Mouse (Mus musculus) lung, embryonic 14.5 days (tissue): ENCODE measurements around the gene Ahdc1. TPM values are rescaled to one million over a fixed set of nuclear protein-coding genes. Genes with fewer than 3 reads are reported as not detected.

Experiments
- ATAC-seq: fragments of 200-750 bp; cut with Nextera tagmentation; 2 replicates; pipeline ENCODE4 v1.8.0; 2017; ENCODE audit warnings: mild to moderate bottlenecking, moderate TSS enrichment, moderate library complexity; ENCODE audit not compliant: insufficient read depth
- DNase-seq: peaks from one replicate; pipeline ENCODE4 v3.0.0-alpha.2; 2015
- H3K27ac ChIP-seq: fragments of 300-500 bp; sonication (generic); 2 replicates; pipeline ENCODE4 v1.5.1; 2014; ENCODE audit warnings: low read depth, mild to moderate bottlenecking, moderate library complexity
- H3K27me3 ChIP-seq: fragments of 300-500 bp; sonication (generic); 2 replicates; pipeline ENCODE4 v1.6.1; 2014; ENCODE audit warnings: low read length, control low read depth; ENCODE audit not compliant: insufficient read depth
- H3K36me3 ChIP-seq: fragments of 300-500 bp; sonication (generic); 2 replicates; pipeline ENCODE4 v1.6.1; 2014; ENCODE audit warnings: control low read depth; ENCODE audit not compliant: insufficient read depth
- H3K4me1 ChIP-seq: fragments of 300-500 bp; sonication (generic); 2 replicates; pipeline ENCODE4 v1.6.1; 2014; ENCODE audit warnings: antibody characterized with exemption, control low read depth; ENCODE audit not compliant: insufficient read depth
- H3K4me2 ChIP-seq: fragments of 300-500 bp; sonication (generic); 2 replicates; pipeline ENCODE4 v1.6.1; 2014; ENCODE audit warnings: mild to moderate bottlenecking
- H3K4me3 ChIP-seq: fragments of 300-500 bp; sonication (generic); 2 replicates; pipeline ENCODE4 v1.5.1; 2014; ENCODE audit warnings: low read depth, low read length
- H3K9ac ChIP-seq: fragments of 300-500 bp; sonication (generic); 2 replicates; pipeline ENCODE4 v1.6.1; 2014
- H3K9me3 ChIP-seq: fragments of 300-500 bp; sonication (generic); 2 replicates; pipeline ENCODE4 v1.6.1; 2016; ENCODE audit warnings: low read depth, low read length, control low read depth
- CTCF ChIP-seq: IDR thresholded peaks from 2 replicates; pipeline ENCODE4 v1.5.1; 2016; ENCODE audit warnings: antibody characterized with exemption, low read depth
- WGBS: fragments of 180-500 bp; shearing (Covaris S2); extraction: QIAGEN DNeasy Blood & Tissue Kit; methylation state at CpG from one replicate; pipeline ENCODE4 v1.1.7; 2014; 5-methylcytosine and 5-hydroxymethylcytosine counted together
- polyA plus RNA-seq: library from polyadenylated mRNA; unstranded; fragments of >200 nt; fragmentation: Nextera tagmentation; extraction: Ambion mirVana; gene quantifications from 2 replicates; pipeline ENCODE4 v1.2.1, GENCODE M21; 2014

Ahdc1 gene
- polyA plus RNA-seq, 1 experiment from 2014 or later, result 10.5 TPM

GRCm38 (mm10) chr4:133060702-133061101, 49.6 kb downstream of the Ahdc1 start:
- no peaks in the 10 kb centered on the region for H3K9me3 ChIP-seq
- H3K9ac ChIP-seq, result no peak overlapping the region
- no peak overlapping the region for H3K4me2 ChIP-seq
- H3K27ac ChIP-seq, result no peak overlapping the region
- H3K4me1 ChIP-seq, result peaks cover 29% of the 10 kb centered on the region
- no peak overlapping the region for H3K4me3 ChIP-seq
- H3K36me3 ChIP-seq, result peaks cover 65% of the 10 kb centered on the region
- no peaks in the 10 kb centered on the region for H3K27me3 ChIP-seq
- 86% methylated on average over 11 of the region's 11 CpGs for WGBS
- TF ChIP-seq CTCF, result no peak
- DNase-seq (no peak), ATAC-seq (no peak)

- H3K27me3 ChIP-seq, result no peaks in the 10 kb centered on the region
- peaks cover 74% of the 10 kb centered on the region for H3K36me3 ChIP-seq
- ATAC-seq (no peak), DNase-seq (no peak)
- no peaks in the 10 kb centered on the region for H3K9me3 ChIP-seq
- no peak overlapping the region for H3K9ac ChIP-seq
- no peak for TF ChIP-seq CTCF
- peaks cover 18% of the 10 kb centered on the region for H3K4me1 ChIP-seq
- no peak overlapping the region for H3K27ac ChIP-seq
- WGBS, result 92% methylated on average over 20 of the region's 20 CpGs
- no peak overlapping the region for H3K4me2 ChIP-seq
- no peak overlapping the region for H3K4me3 ChIP-seq
Measured at GRCm38 (mm10) chr4:133061798-133062197, 50.7 kb downstream of the Ahdc1 start.

- DNase-seq (no peak), ATAC-seq (no peak)
- Histone ChIP-seq H3K36me3 (peaks cover 78% of the 10 kb centered on the region), H3K9ac (no peak overlapping the region), H3K27me3 (no peaks in the 10 kb centered on the region), H3K4me3 (no peak overlapping the region), H3K9me3 (no peaks in the 10 kb centered on the region), H3K4me2 (no peak overlapping the region), H3K27ac (no peak overlapping the region), H3K4me1 (peaks cover 14% of the 10 kb centered on the region)
- 91% methylated on average over 14 of the region's 14 CpGs for WGBS
- no peak for TF ChIP-seq CTCF
Measured at GRCm38 (mm10) chr4:133062286-133062685, 51.2 kb downstream of the Ahdc1 start.

GRCm38 (mm10) chr4:133063203-133063602, 52.1 kb downstream of the Ahdc1 start:
- Histone ChIP-seq H3K4me3 (no peak overlapping the region), H3K27me3 (no peaks in the 10 kb centered on the region), H3K4me1 (peaks cover 5% of the 10 kb centered on the region), H3K9me3 (no peaks in the 10 kb centered on the region), H3K4me2 (no peak overlapping the region), H3K9ac (no peak overlapping the region), H3K36me3 (peaks cover 73% of the 10 kb centered on the region), H3K27ac (no peak overlapping the region)
- no peak for ATAC-seq
- no peak for DNase-seq
- 91% methylated on average over 18 of the region's 18 CpGs for WGBS
- no peak for TF ChIP-seq CTCF

- H3K27me3 ChIP-seq, result no peaks in the 10 kb centered on the region
- H3K27ac ChIP-seq, result no peak overlapping the region
- peaks cover 76% of the 10 kb centered on the region for H3K36me3 ChIP-seq
- DNase-seq, result no peak
- no peak for ATAC-seq
- no peak for TF ChIP-seq CTCF
- H3K4me1 ChIP-seq, result no peaks in the 10 kb centered on the region
- no peak overlapping the region for H3K9ac ChIP-seq
- 82% methylated on average over 13 of the region's 13 CpGs for WGBS
- H3K4me2 ChIP-seq, result no peak overlapping the region
- H3K4me3 ChIP-seq, result no peak overlapping the region
- H3K9me3 ChIP-seq, result no peaks in the 10 kb centered on the region
Measured at GRCm38 (mm10) chr4:133063799-133064198, 52.7 kb downstream of the Ahdc1 start.

- H3K9ac ChIP-seq, result no peak overlapping the region
- no peak for TF ChIP-seq CTCF
- WGBS, result 91% methylated on average over 19 of the region's 19 CpGs
- no peaks in the 10 kb centered on the region for H3K4me1 ChIP-seq
- no peak overlapping the region for H3K4me3 ChIP-seq
- H3K9me3 ChIP-seq, result no peaks in the 10 kb centered on the region
- ATAC-seq (no peak), DNase-seq (no peak)
- no peak overlapping the region for H3K4me2 ChIP-seq
- no peaks in the 10 kb centered on the region for H3K27me3 ChIP-seq
- peaks cover 86% of the 10 kb centered on the region for H3K36me3 ChIP-seq
- no peak overlapping the region for H3K27ac ChIP-seq
Measured at GRCm38 (mm10) chr4:133064791-133065190, 53.7 kb downstream of the Ahdc1 start.

GRCm38 (mm10) chr4:133065894-133066386, 54.9 kb downstream of the Ahdc1 start:
- H3K9me3 ChIP-seq, result no peaks in the 10 kb centered on the region
- H3K4me2 ChIP-seq, result no peak overlapping the region
- H3K4me1 ChIP-seq, result no peaks in the 10 kb centered on the region
- H3K27me3 ChIP-seq, result no peaks in the 10 kb centered on the region
- no peak for ATAC-seq
- peak; percentile 42 for TF ChIP-seq CTCF
- H3K27ac ChIP-seq, result no peak overlapping the region
- 94% methylated on average over 14 of the region's 14 CpGs for WGBS
- H3K4me3 ChIP-seq, result no peak overlapping the region
- no peak for DNase-seq
- H3K36me3 ChIP-seq, result peaks cover 88% of the 10 kb centered on the region
- H3K9ac ChIP-seq, result no peak overlapping the region
